Mouse (Mus musculus) liver, embryonic 13.5 days (tissue): ENCODE measurements around the gene Dok1. TPM values are rescaled to one million over a fixed set of nuclear protein-coding genes. Genes with fewer than 3 reads are reported as not detected.
A peak's percentile ranks its signal among the peaks of the same experiment; 100 is the strongest.

ENCODE experiments used
- ATAC-seq: fragments of 200-750 bp; cut with Nextera tagmentation; 2 replicates; pipeline ENCODE4 v1.8.0; 2017; ENCODE audit warnings: low read depth, mild to moderate bottlenecking, moderate number of reproducible peaks, moderate library complexity
- DNase-seq: peaks from one replicate; pipeline ENCODE4 v3.0.0; 2022
- H3K27ac ChIP-seq: fragments of 300-500 bp; sonication (generic); 2 replicates; pipeline ENCODE4 v1.5.1; 2015; ENCODE audit warnings: moderate library complexity, mild to moderate bottlenecking, inconsistent platforms
- H3K27me3 ChIP-seq: fragments of 300-500 bp; sonication (generic); 2 replicates; pipeline ENCODE4 v1.6.1; 2015; ENCODE audit warnings: mild to moderate bottlenecking, inconsistent platforms
- H3K36me3 ChIP-seq: fragments of 300-500 bp; sonication (generic); 2 replicates; pipeline ENCODE4 v1.6.1; 2015; ENCODE audit warnings: mild to moderate bottlenecking, inconsistent platforms
- H3K4me1 ChIP-seq: fragments of 300-500 bp; sonication (generic); replicated peaks from 2 replicates; pipeline ENCODE4 v1.6.1; 2015; ENCODE audit warnings: inconsistent platforms
- H3K4me2 ChIP-seq: fragments of 300-500 bp; sonication (generic); 2 replicates; pipeline ENCODE4 v1.6.1; 2015; ENCODE audit warnings: inconsistent platforms, mild to moderate bottlenecking, moderate library complexity
- H3K4me3 ChIP-seq: fragments of 300-500 bp; sonication (generic); replicated peaks from 2 replicates; pipeline ENCODE4 v1.5.1; 2015; ENCODE audit warnings: mild to moderate bottlenecking, inconsistent platforms
- H3K9ac ChIP-seq: fragments of 300-500 bp; sonication (generic); 2 replicates; pipeline ENCODE4 v1.6.1; 2015; ENCODE audit warnings: mild to moderate bottlenecking, inconsistent platforms
- H3K9me3 ChIP-seq: fragments of 300-500 bp; sonication (generic); replicated peaks from 2 replicates; pipeline ENCODE4 v1.6.1; 2016; ENCODE audit warnings: inconsistent platforms
- WGBS: fragments of 180-500 bp; shearing (Covaris S2); methylation state at CpG from one replicate; pipeline ENCODE4 v1.1.7; 2015; ENCODE audit not compliant: insufficient replicate concordance; 5-methylcytosine and 5-hydroxymethylcytosine counted together
- microRNA-seq: library from miRNA; unstranded; fragments of <30 nt; microRNA quantifications from one replicate; pipeline ENCODE4, GENCODE M21; 2016
- polyA plus RNA-seq: library from polyadenylated mRNA; unstranded; fragments of >200 nt; fragmentation: Nextera tagmentation; extraction: Ambion mirVana; gene quantifications from 2 replicates; pipeline ENCODE4 v1.2.1, GENCODE M21; 2015

The Dok1 gene
- polyA plus RNA-seq, 1 experiment from 2014 or later, result 20.2 TPM

DNA sequence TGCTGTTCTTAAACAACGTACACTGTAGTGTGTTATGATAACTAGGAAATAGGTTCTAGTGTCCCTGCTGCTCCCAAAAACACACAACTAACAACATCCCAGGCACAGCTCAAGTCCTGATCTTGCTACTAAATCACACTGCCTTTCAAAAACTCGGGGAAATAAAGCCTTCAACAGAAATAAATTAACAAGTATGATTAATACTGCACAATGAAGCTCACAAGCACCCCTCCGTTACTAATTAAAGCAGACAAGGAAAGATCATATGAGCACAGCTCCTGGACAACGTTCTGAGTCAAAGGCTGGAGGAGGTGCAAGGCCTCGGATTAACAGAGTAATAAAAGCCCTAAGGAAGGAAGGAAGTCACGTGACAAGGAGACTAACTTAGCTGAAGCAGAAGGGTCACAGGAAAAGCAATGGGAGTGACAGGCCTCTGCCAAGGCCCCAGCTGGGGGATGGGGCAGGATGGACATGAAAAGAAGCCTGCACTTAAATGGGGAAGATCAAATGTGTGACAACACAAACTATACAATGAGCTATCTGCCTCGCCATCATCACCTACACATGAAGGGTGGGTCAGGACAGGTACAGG is 35.7 kb downstream of the Dok1 start:
- Histone ChIP-seq H3K27ac (peak overlapping the region; percentile 94), H3K36me3 (no peaks in the 10 kb centered on the region), H3K4me3 (peak overlapping the region; percentile 16), H3K27me3 (no peaks in the 10 kb centered on the region), H3K4me1 (peaks cover 21% of the 10 kb centered on the region), H3K9ac (peak overlapping the region; percentile 65), H3K9me3 (no peaks in the 10 kb centered on the region), H3K4me2 (peak overlapping the region; percentile 58)
- no peak; the same call in 1 of the 2 replicates for ATAC-seq
- no peak for DNase-seq
- WGBS, result 26% methylated on average over 7 of the region's 7 CpGs

DNA sequence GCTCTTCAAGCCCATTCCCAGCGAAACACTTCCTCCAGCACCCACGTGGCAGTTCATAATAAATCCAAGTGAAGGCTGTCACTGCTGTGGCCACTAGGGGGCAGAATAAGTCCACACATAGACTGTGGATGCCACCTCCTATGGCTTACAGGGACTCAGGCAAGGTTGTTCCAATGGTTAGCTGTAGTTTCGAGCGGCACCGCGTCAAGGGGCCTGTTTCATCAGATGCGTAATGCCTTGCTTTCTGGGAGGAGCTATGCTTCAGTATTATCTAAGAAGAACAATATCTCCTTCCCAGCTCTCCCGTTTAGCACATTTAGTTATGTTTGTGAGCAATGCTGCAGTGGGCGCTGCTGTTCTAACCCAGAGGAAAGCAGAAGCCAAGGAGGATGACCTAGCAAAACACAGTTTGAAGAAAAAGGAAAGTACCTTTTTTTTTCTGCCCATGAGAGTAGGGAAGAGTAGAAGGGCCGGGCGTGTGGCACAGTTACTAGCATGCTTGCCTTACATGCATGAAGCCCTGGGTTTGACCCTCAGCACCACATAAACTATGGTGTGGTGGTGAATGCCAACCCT is 36.4 kb downstream of the Dok1 start:
- DNase-seq (peak; percentile 87), ATAC-seq (peak; percentile 95)
- Histone ChIP-seq H3K9me3 (no peaks in the 10 kb centered on the region), H3K4me3 (peak overlapping the region; percentile 16), H3K27me3 (no peaks in the 10 kb centered on the region), H3K9ac (peak overlapping the region; percentile 65), H3K4me1 (peaks cover 21% of the 10 kb centered on the region), H3K4me2 (peak overlapping the region; percentile 58), H3K36me3 (no peaks in the 10 kb centered on the region), H3K27ac (peak overlapping the region; percentile 94)
- WGBS, result 2% methylated on average over 11 of the region's 11 CpGs

DNA sequence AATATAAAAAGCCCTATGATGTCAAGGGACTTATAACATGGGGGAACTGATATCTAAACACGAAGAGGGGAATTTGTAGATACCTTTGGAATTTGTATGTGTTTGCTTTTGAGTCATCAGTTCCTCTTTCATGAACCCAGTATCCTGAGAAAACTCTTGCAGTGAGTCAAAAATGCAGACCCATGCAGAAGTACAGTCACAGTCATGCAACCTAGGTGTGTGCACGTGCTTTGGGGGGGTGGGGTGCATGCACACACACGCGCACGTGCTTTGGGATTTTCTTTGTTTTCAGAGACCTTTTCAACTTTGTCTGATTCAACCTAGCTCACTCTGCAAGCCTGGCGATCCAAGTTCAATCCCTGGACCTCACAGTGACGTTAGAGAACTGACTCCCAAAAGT is 38.9 kb downstream of the Dok1 start:
- 63% methylated on average over 7 of the region's 7 CpGs for WGBS
- H3K9me3 ChIP-seq, result no peaks in the 10 kb centered on the region

DNA sequence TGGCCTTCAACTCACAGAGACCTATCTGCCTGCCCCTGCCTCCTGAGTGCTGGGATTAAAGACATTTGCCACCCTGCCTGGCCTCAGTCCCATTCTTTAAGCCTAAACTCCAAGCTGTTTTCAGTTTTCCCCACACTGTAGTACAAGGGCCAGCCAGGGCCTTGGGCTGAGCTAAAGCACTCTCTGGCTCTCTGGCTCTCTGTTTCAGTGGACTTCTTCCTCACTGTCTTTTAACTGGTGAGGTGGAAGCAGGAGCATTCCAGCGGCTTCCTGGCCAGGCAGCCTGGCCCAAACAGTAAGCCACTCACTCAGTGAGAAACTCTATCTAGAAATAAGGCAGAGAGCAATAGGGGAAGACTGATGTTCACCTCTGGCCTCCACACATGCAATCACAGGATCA is 39.6 kb downstream of the Dok1 start:
- Histone ChIP-seq H3K4me3 (no peak overlapping the region), H3K9ac (no peak overlapping the region), H3K36me3 (no peaks in the 10 kb centered on the region), H3K27ac (no peak overlapping the region), H3K4me1 (peaks cover 21% of the 10 kb centered on the region), H3K9me3 (no peaks in the 10 kb centered on the region), H3K4me2 (no peak overlapping the region), H3K27me3 (no peaks in the 10 kb centered on the region)
- WGBS, result 41% methylated on average over 1 of the region's 1 CpGs
- no peak for ATAC-seq
- DNase-seq, result no peak

More for the DNA sequence above, 38.9 kb downstream of the Dok1 start:
- DNase-seq, result no peak
- no peak overlapping the region for H3K4me3 ChIP-seq
- H3K36me3 ChIP-seq, result no peaks in the 10 kb centered on the region
- H3K4me2 ChIP-seq, result no peak overlapping the region
- no peak overlapping the region for H3K27ac ChIP-seq
- H3K4me1 ChIP-seq, result peaks cover 21% of the 10 kb centered on the region
- no peaks in the 10 kb centered on the region for H3K27me3 ChIP-seq
- no peak overlapping the region for H3K9ac ChIP-seq
- ATAC-seq, result no peak

DNA sequence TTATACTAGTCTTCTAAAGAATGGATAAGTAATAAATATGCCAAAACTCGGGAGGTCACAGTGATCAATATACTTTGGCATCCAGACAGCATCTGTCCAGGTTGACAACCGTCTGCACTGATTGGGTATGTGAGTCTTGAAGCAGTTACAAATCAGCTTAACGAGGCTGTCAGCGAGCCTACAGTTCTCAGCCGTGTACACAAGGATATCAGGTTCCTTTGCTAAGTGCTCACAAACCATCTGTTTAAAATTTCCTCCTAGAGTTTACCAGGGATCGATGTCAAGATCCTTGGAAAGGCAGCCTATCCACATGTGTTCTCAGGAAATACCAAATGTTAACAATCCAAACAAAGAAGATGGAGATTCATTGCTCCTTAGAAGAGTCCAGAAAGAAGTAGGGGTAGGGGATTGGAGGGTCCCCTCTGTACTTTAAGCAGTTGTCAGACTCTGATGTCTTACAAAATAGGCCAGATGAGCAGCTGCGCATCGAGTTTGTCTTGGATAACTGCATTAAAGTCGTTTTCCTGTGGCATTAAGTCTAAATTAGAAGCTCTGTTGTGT is 45.8 kb downstream of the Dok1 start:
- H3K27ac ChIP-seq, result no peak overlapping the region
- WGBS, result 47% methylated on average over 9 of the region's 9 CpGs
- no peaks in the 10 kb centered on the region for H3K4me1 ChIP-seq
- no peak overlapping the region for H3K4me3 ChIP-seq
- no peak overlapping the region for H3K4me2 ChIP-seq
- DNase-seq (no peak), ATAC-seq (no peak)
- no peak overlapping the region for H3K9ac ChIP-seq
- H3K27me3 ChIP-seq, result 0 out of 2 replicates have a peak, but pooled peaks cover 3% of the 10 kb centered on the region
- no peaks in the 10 kb centered on the region for H3K9me3 ChIP-seq
- no peaks in the 10 kb centered on the region for H3K36me3 ChIP-seq

Small RNA genes within 50 kb of the gene (microRNA-seq; reads per million reads assigned to microRNA genes)
- gene Mir7040, result not detected

Other genes starting within 250 kb of the Dok1 start
- 0.05 TPM in 1 of 2 replicates, not detected in the other for gene Sema4f, start 93.7 kb downstream of the Dok1 start, polyA plus RNA-seq
- gene M1ap, start 86.6 kb downstream of the Dok1 start, polyA plus RNA-seq, result 10.3 and 15.7 TPM in 2 replicates
- gene Loxl3, start 702 bp upstream of the Dok1 start, polyA plus RNA-seq, result 2.1 and 2.2 TPM in 2 replicates
- 186 and 197 TPM in 2 replicates for gene Aup1, start 21.1 kb upstream of the Dok1 start, polyA plus RNA-seq
- gene Htra2, start 21.8 kb upstream of the Dok1 start, polyA plus RNA-seq, result 131 and 132 TPM in 2 replicates
- gene Dqx1, start 24.4 kb upstream of the Dok1 start, polyA plus RNA-seq, result 5.3 and 5.6 TPM in 2 replicates
- 0.14 TPM in 1 of 2 replicates, not detected in the other for gene Tlx2, start 36.8 kb upstream of the Dok1 start, polyA plus RNA-seq
- 19.3 and 21.2 TPM in 2 replicates for gene Pcgf1, start 44.4 kb upstream of the Dok1 start, polyA plus RNA-seq
- gene Lbx2, start 52.9 kb upstream of the Dok1 start, polyA plus RNA-seq, result 0.24 and 0.38 TPM in 2 replicates
- gene Ccdc142, start 68.1 kb upstream of the Dok1 start, polyA plus RNA-seq, result 0.94 and 1.1 TPM in 2 replicates
- 1.1 and 1.3 TPM in 2 replicates for gene Gm42688, start 68.1 kb upstream of the Dok1 start, polyA plus RNA-seq
- gene Mrpl53, start 75.6 kb upstream of the Dok1 start, polyA plus RNA-seq, result 94.5 and 99.8 TPM in 2 replicates
- gene Mogs, start 82.0 kb upstream of the Dok1 start, polyA plus RNA-seq, result 44.9 and 46.7 TPM in 2 replicates
- 30.4 and 32.3 TPM in 2 replicates for gene Wbp1, start 88.1 kb upstream of the Dok1 start, polyA plus RNA-seq
- 6.3 and 7.2 TPM in 2 replicates for gene Ino80b, start 92.0 kb upstream of the Dok1 start, polyA plus RNA-seq
- gene Rtkn, start 102.0 kb upstream of the Dok1 start, polyA plus RNA-seq, result 10.1 and 11.7 TPM in 2 replicates
- gene Wdr54, start 122.9 kb upstream of the Dok1 start, polyA plus RNA-seq, result 0.60 and 0.67 TPM in 2 replicates
- 0.15 and 0.20 TPM in 2 replicates for gene 1700003E16Rik, start 122.9 kb upstream of the Dok1 start, polyA plus RNA-seq
- 28.0 and 30.7 TPM in 2 replicates for gene Dctn1, start 132.4 kb upstream of the Dok1 start, polyA plus RNA-seq
- 0.86 and 0.89 TPM in 2 replicates for gene Slc4a5, start 186.4 kb upstream of the Dok1 start, polyA plus RNA-seq